Mouse (Mus musculus): ENCODE results near the gene Hnrnpa1. TPM values are rescaled to one million over a fixed set of nuclear protein-coding genes. Genes with fewer than 3 reads are reported as not detected.

Hnrnpa1 gene
- total RNA-seq (2021) = 100 to 1,000 TPM; 256 to 265 TPM
- long read RNA-seq, experiment 1, transcript Hnrnpa1-201 (11 exons, 1,918 nt) = minor isoform, 15 of 89 reads
- long read RNA-seq, experiment 1, transcript Hnrnpa1-202 (10 exons, 1,737 nt) = major isoform, 54 of 89 reads
- long read RNA-seq, experiment 1, partial matches to known transcripts = 9 of 89 reads
- long read RNA-seq, experiment 1, other reads (novel, unspliced or antisense) = 10 of 89 reads
- long read RNA-seq, experiment 2, transcript Hnrnpa1-201 (11 exons, 1,918 nt) = minor isoform, 22 of 123 reads
- long read RNA-seq, experiment 2, transcript Hnrnpa1-202 (10 exons, 1,737 nt) = major isoform, 78 of 123 reads
- long read RNA-seq, experiment 2, partial matches to known transcripts = 15 of 123 reads
- long read RNA-seq, experiment 2, other reads (novel, unspliced or antisense) = 4 of 123 reads

- peak; percentile 87 to 97 for DNase-seq (ENCODE audit: low spot score in 2 of 2)
- H3K4me3 ChIP-seq = peak within 1 kb of the TSS; percentile 94
- peak within 1 kb of the TSS; percentile 97 for H3K27ac ChIP-seq
- no peak for TF ChIP-seq CTCF (conservative IDR thresholded peaks at IDR 0.05)
These were observed at the start of gene Hnrnpa1 for GRCm38 (mm10) chr15:103240160-103241028. TSS of gene Hnrnpa1 (plus strand) at chr15:103240432.

DNA sequence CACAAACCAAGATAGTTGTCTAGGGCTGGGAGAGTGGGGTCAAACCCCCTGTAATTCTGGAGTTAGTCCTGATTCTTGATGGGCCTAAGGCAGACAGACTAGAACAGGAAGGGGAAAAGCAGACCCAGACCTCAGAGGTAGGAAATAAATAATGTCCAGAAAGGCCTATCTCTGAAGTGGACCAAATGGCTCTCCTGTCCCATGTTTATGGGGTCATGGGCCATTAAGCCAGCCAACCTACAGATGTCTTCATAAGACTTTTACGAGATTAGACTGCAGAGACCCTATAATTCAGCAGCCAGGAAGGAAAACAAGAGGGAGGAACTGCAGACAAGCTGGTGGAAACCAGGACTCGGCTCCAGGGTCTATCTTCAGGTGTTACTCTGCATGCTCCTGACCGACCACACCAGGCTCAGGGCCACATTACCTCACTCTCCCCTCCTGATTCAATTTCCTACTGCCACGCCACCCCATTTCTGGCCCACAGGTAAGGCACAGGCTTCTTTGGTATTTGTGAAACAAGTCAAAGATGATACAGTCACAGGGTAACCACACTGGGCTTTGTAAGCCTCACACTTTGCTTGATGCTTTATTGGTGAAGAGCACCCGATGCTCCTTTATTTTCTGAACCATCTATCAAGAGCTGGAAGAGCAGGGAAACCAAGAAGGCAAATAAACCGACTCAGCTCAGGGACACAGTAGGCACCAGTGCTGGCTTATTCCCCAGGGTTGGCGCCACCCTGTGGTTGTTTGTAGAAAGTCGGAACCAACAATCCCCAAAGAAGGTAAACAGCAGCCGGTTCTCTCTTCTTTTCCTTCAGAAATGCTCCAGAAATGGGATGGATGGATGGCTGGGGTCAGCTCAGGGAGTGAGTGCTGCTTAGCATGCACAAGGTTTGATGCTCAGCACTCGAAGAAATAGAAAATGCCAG is 49.4 kb upstream of the Hnrnpa1 start:
- Histone ChIP-seq H3K27ac (no peak overlapping the region), H3K4me3 (no peak overlapping the region)
- peak; percentile 91 for TF ChIP-seq CTCF (conservative IDR thresholded peaks at IDR 0.05)
- peak; percentile 52 to 73 for DNase-seq (ENCODE audit: low spot score in 2 of 2)

- DNase-seq (ENCODE audit: low spot score in 2 of 2) = no peak
- no peak overlapping the region for H3K4me3 ChIP-seq
- H3K27ac ChIP-seq = 0 out of 2 replicates have a peak overlapping the region, but pooled peaks have one; percentile 4
- no peak for TF ChIP-seq CTCF (conservative IDR thresholded peaks at IDR 0.05)
These were observed 46.6 kb upstream of the Hnrnpa1 start for GRCm38 (mm10) chr15:103193606-103194005.

GRCm38 (mm10) chr15:103196835-103197234 is 43.4 kb upstream of the Hnrnpa1 start:
- Histone ChIP-seq H3K4me3 (no peak overlapping the region), H3K27ac (no peak overlapping the region)
- no peak for DNase-seq (ENCODE audit: low spot score in 2 of 2)
- TF ChIP-seq CTCF (conservative IDR thresholded peaks at IDR 0.05) = no peak

DNA sequence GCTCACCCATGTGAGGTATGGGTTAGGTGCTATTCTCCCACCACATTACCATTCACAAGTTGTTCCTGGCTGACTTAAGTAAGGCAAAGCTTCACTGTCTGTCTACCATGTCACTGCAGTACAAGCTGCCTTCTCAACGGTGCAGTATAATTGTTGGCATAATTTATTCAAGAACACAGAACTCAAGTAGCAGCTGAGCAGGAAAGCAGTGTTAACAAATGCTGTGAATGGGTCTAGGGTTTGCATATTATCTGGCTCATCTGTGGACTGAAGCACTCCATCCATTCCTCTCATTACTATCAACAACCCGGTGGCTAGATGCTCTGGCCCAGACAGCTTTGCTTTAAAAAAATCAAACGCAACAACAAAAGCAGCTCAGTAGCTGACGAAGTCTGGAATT is 42.4 kb upstream of the Hnrnpa1 start:
- DNase-seq (ENCODE audit: low spot score in 2 of 2) = no peak
- H3K27ac ChIP-seq = peak overlapping the region; percentile 11; the same call in 1 of the 2 replicates
- H3K4me3 ChIP-seq = no peak overlapping the region
- TF ChIP-seq CTCF (conservative IDR thresholded peaks at IDR 0.05) = no peak

DNA sequence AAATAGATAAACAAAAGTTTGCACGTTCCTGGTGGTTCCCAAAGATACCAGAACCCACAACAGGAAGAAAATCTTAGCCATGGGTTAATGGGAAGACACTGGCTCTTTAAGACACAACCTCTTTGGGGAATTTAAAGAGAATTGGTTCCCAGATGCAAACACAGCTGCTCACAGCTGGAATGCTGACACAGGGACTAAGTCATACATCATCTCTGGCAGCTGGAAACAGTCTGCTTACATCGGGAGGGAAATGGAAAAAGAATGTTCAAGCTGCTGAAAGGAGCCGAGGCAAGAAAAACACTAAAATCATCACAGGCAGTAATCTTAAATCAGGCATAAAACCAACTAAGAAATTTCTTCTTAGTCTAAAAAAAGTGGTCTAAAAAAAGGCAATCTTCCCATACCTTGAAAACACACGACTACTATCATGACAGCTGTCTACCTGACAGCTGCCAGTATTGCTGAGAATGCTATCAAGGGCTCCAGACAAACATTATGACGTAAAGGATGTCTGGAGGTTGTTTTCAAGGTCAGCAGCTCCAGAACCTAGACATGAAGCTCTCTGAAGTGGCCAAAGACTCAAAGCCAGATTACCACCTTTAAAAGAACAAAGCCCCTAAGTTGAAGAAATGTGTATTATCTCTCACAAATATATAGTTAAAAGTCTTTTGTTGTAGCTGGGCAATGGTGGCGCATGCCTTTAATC is 38.0 kb upstream of the Hnrnpa1 start:
- Histone ChIP-seq H3K27ac (peak overlapping the region; percentile 1; the same call in 1 of the 2 replicates), H3K4me3 (no peak overlapping the region)
- DNase-seq (ENCODE audit: low spot score in 2 of 2) = no peak
- no peak for TF ChIP-seq CTCF (conservative IDR thresholded peaks at IDR 0.05)

GRCm38 (mm10) chr15:103205156-103205555 is 35.1 kb upstream of the Hnrnpa1 start:
- no peak overlapping the region for H3K27ac ChIP-seq
- TF ChIP-seq CTCF (conservative IDR thresholded peaks at IDR 0.05) = peak; percentile 73
- H3K4me3 ChIP-seq = no peak overlapping the region
- no peak for DNase-seq (ENCODE audit: low spot score in 2 of 2)

- peak in 1 of 2 experiments; percentile 17 for DNase-seq (ENCODE audit: low spot score in 2 of 2)
- peak overlapping the region; percentile 92 for H3K27ac ChIP-seq
- TF ChIP-seq CTCF (conservative IDR thresholded peaks at IDR 0.05) = no peak
- H3K4me3 ChIP-seq = peak overlapping the region; percentile 71
These were observed 26.1 kb upstream of the Hnrnpa1 start for GRCm38 (mm10) chr15:103214149-103214548.

- H3K4me3 ChIP-seq = peak overlapping the region; percentile 71
- peak; percentile 93 to 94 for DNase-seq (ENCODE audit: low spot score in 2 of 2)
- peak overlapping the region; percentile 92 for H3K27ac ChIP-seq
- TF ChIP-seq CTCF (conservative IDR thresholded peaks at IDR 0.05) = no peak
These were observed 25.0 kb upstream of the Hnrnpa1 start for GRCm38 (mm10) chr15:103214971-103215907.

GRCm38 (mm10) chr15:103216052-103216451 is 24.2 kb upstream of the Hnrnpa1 start:
- TF ChIP-seq CTCF (conservative IDR thresholded peaks at IDR 0.05) = no peak

GRCm38 (mm10) chr15:103220785-103221184 is 19.4 kb upstream of the Hnrnpa1 start:
- no peak overlapping the region for H3K27ac ChIP-seq
- no peak overlapping the region for H3K4me3 ChIP-seq
- DNase-seq (ENCODE audit: low spot score in 2 of 2) = no peak
- TF ChIP-seq CTCF (conservative IDR thresholded peaks at IDR 0.05) = no peak

More at GRCm38 (mm10) chr15:103216052-103216451, 24.2 kb upstream of the Hnrnpa1 start:
- no peak for DNase-seq (ENCODE audit: low spot score in 2 of 2)
- Histone ChIP-seq H3K27ac (peak overlapping the region; percentile 92; the same call in 1 of the 2 replicates), H3K4me3 (no peak overlapping the region)

All from layer of hippocampus, adult 2 months (tissue).